Mouse (Mus musculus) regulatory T cell (primary cell): Measurements from ENCODE around the gene Krit1.
"Not testable (repeated sequence)": the region's sequence is repeated elsewhere in the genome, so short reads cannot be mapped to it uniquely, and the experiment has no call there.

ENCODE experiments used
- in situ Hi-C: fragments of 300-600 bp; cut with MboI, MseI; formaldehyde crosslinking; loops from one replicate; pipeline ENCODE4 v1.15.1; 2025; ENCODE audit warnings: high pct_unique_total_duplicates

Gene Krit1

GRCm38 (mm10) chr5:3802433-3803291 is at the start of gene Krit1, which contains the start of gene Ankib1:
Gene Krit1, plus strand, starts transcription at chr5:3803184.
Gene Ankib1, minus strand, starts transcription at chr5:3802925.
- in situ Hi-C loops: loop anchor here (10.0 kb wide), 1 partner anchor 158 kb away; no protein-coding TSS in a partner anchor

GRCm38 (mm10) chr5:3771512-3771911 is 31.5 kb upstream of the Krit1 start:
- in situ Hi-C loops: no loop called here

GRCm38 (mm10) chr5:3772017-3772416 is 31.0 kb upstream of the Krit1 start:
- in situ Hi-C loops: no loop called here

DNA sequence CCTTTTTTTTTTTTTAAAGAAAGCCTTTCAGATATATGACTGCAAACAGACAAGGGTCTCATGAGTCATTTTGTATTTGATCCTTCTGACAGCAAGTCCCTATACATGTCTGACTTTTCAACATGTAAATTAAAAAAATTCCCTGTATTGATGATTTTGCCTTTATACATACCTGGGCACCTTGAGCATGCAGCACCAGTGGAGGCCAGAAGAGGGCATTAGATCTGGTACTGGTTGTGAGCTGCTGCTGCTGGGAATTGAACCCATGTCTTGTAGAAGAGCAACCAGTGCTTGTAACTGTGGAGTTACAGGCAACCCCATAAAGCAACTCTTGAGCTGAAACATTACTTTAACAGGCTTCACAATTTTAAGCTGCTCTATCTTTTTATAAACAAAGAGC is 20.3 kb upstream of the Krit1 start:
- in situ Hi-C loops: no loop called here

DNA sequence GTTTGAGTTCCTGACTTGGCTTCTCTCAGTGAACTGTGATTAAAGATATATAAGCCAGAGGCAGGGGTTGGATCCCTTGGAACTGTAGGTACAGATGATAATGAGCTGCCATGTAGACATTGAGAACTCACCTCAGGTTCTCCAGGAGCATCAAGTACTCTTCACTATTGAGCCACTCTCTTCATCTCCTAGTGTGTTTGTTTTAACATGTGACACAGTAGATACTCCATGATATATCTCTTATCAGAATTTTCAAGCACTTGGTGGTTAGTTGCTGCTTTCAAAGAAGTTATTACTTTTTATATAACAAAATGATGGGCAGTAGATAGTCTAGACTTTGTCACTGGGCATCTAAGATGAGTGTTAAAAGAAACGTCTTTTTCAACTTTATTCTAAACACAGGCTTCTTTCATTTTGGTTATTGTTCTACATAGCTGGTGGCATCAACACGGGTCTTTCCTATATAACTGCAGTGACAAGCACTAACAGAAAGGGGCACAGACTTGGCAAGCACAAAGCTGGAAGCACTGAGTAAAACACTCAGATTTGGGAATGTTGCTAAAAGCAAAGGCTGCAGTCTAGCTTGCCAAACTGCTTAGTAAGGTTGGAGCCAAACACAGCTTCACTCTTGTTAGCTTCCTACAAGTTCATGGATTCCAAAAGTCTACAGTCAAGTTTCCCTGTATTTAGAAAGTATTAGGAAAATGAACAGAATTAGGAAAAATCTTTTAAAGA is 18.9 kb upstream of the Krit1 start:
- in situ Hi-C loops: no loop called here

DNA sequence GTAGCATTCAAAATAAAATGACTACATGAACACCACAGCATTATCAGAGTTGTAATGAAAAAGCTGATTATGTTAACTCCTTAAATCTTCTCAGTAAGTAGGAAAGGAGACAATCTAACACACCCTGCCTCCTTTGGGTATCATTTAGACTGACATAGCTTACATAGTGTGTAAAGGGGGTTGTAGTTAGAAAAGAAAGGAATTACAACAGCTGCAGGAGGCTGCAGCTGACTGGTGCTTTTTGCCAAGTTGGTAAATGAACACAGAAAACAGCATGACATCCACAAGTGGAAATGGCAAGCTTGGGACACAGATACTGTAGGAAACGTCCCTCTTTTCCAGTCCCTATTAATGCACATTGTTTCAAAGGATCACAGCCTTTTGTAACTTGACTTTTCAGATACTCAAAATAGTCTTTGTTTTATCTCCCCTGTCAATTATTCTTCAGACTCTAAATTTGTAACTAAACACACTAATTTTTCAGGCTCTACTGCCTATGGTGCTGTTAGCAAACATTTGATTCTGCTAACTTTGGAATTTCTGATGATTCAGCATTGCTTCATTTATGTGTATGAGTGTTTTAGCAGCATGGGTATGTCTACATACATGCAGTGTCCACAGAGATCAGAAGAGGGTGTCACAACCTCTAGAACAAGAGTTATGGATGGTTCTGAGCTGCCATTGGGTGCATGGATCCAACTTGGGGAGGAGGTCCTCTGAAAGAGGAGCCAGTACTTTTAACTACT is 18.1 kb upstream of the Krit1 start:
- in situ Hi-C loops: no loop called here

DNA sequence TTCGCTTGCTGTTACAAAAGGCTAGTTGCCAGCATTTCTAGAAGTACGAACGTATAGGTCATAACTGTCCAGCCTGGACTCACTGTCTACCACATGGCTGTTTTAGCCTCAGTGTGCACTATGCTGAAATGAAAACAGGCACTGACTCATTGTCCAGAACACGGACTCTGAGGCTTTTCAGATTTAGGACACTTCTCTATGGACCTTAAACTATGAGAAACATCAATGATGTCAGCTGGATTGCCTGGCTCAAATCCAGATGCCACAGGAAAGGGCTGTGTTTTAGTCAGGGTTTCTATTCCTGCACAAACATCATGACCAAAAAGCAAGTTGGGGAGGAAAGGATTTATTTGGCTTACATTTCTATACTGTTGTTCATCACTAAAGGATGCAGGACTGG is 15.4 kb upstream of the Krit1 start:
- in situ Hi-C loops: no loop called here

DNA sequence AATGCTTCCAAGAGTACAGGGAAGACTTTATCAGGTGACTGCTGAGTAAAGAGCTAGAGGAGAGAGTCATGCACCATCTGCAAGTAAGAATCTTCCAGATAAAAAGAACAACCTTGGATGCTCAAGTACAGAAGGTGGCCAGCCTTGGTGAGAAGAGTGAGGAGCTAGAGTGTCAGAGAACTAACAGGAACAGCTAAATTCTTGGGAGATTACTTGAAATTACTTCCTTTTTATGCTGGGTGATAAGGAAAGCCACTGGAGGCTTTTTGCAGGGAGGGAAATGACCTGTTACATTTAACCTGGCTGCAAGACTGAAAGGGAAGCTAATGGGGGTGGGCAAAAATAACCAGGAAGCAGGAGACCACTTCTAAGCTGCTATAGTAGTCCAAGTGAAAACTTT is 11.9 kb upstream of the Krit1 start:
- in situ Hi-C loops: no loop called here

- in situ Hi-C loops: not testable (repeated sequence)
Observed at GRCm38 (mm10) chr5:3797101-3797500, 5.9 kb upstream of the Krit1 start.

DNA sequence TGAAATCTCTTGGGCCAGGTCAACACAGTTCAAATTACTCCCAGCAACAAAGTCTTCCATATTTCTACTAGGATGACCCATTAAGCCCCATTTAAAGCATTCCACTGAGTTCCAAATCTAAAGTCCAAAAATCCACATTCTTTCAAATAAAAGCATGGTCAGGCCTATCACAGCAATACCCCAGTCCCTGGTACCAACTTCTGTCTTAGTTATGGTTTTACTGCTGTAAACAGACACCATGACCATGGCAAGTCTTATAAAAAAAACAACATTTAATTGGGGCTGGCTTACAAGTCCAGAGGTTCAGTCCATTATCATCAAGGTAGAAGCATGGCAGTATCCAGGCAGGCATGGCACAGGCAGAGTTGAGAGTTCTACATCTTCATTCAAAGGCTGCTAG is 4.3 kb upstream of the Krit1 start:
- in situ Hi-C loops: not testable (repeated sequence)

- in situ Hi-C loops: loop anchor here (10.0 kb wide), 1 partner anchor 155 kb away; no protein-coding TSS in a partner anchor
Observed at GRCm38 (mm10) chr5:3800041-3800440, 2.9 kb upstream of the Krit1 start.

- in situ Hi-C loops: loop anchor here (10.0 kb wide), 1 partner anchor 156 kb away; no protein-coding TSS in a partner anchor
Observed at GRCm38 (mm10) chr5:3800881-3801280, 2.1 kb upstream of the Krit1 start.

- in situ Hi-C loops: loop anchor here (10.0 kb wide), 1 partner anchor 157 kb away; no protein-coding TSS in a partner anchor
Observed at GRCm38 (mm10) chr5:3801672-3802432, 1.1 kb upstream of the Krit1 start.

DNA sequence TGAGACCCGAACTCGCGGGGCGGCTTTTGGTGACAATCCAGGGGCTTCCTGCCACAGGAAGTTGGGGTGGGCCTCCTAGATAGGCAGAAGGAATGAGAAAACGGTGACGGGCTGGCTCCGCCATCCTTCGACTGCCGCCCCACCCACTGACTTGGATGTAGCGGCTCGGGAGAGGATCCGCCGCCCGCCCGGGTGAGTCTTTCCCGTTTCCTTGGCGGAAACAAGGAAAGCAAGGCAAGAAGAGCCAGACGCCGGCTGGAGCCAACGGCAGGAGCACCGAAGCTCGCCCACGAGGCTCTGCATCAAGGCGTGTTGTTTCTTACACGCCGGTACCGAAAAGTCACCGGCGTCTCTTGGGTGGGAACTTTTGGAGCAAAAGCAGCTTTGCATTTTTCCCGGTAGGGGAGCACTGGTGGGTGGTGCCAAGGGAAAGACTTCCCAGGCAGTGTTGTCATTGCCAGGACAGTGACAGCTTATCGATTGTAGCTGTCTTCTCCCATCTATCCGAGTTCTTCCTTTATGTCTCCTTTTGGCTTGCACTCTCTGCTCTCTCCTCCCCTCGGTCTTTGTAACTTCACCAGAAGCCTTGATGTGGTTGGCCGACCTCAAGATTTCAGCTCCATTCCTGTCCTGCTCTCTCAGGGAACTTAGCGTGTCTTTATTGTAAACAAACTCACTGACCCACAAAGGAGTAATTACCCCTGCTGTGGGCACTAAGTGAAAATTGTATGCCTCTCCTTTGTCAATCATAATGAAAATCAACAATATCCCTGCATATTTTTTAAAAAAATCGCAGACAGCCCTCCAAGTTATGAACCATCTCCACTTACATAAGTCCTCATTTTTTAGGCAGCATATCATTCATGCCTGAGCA is 545 bp downstream of the Krit1 start:
- in situ Hi-C loops: loop anchor here (10.0 kb wide), 1 partner anchor 159 kb away; no protein-coding TSS in a partner anchor

- in situ Hi-C loops: loop anchor here (10.0 kb wide), 1 partner anchor 164 kb away; no protein-coding TSS in a partner anchor
Observed at GRCm38 (mm10) chr5:3808472-3808871, 5.5 kb downstream of the Krit1 start.

- in situ Hi-C loops: no loop called here
Observed at GRCm38 (mm10) chr5:3834107-3834506, 31.1 kb downstream of the Krit1 start.

GRCm38 (mm10) chr5:3845026-3845425 is 42.0 kb downstream of the Krit1 start, which contains the start of gene Lrrd1:
Gene Lrrd1, plus strand, starts transcription at chr5:3845173.
- in situ Hi-C loops: no loop called here

GRCm38 (mm10) chr5:3870161-3870560 is 67.2 kb downstream of the Krit1 start:
- in situ Hi-C loops: no loop called here

DNA sequence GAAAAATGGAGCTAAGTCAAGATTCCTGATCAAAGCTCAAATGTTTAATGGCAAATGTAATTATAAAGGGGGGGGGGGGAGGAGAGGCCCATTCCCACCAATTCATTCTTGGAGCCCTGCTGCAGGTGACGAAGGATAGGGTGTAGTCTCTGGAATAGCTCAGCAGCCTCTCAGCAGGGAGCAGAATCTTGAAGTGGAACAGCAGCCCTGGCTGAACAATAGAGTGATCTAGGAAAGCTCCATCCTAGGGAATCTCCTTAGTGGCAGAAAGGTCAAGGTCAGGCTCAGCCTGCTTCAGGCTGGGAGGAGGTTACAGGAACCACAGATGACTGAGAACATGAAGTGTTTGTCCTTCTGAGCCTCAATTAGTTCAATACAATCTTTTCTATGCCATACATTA is 69.4 kb downstream of the Krit1 start:
- in situ Hi-C loops: no loop called here

DNA sequence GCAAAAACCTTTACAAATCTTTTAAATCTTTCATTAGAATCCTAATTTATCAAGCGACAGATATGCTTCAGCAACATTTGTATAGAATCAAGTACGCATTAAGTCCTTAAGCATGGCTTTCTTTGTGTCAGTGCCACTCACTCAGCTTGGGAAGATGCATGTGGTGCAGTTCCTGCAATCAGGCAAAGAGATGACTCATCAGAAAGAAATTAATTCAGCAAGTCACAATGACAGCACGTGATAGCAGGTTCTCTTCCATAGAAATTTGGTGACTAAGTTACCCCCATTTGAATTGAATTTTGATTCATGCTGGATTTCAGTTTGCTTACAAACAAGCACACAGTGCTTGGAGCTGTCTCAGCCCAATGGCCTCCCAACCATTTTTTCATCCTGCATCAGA is 70.5 kb downstream of the Krit1 start:
- in situ Hi-C loops: no loop called here
